Mouse (Mus musculus) G1E (cell line): ENCODE data around the gene Armh2.
"Not testable (repeated sequence)": the region's sequence is repeated elsewhere in the genome, so short reads cannot be mapped to it uniquely, and the experiment has no call there.

Experiments
- CTCF ChIP-seq: IDR thresholded peaks from 2 replicates; pipeline ENCODE4 v1.5.1; 2012; ENCODE audit warnings: low read depth, low read length, inconsistent platforms, mixed read lengths
- POLR2AphosphoS5 ChIP-seq: IDR thresholded peaks from 2 replicates; pipeline ENCODE4 v1.6.1; 2012; ENCODE audit warnings: low read depth, low read length, inconsistent platforms; ENCODE audit not compliant: insufficient replicate concordance
- TAL1 ChIP-seq: conservative IDR thresholded peaks from 2 replicates; pipeline ENCODE4 v1.6.1; 2012; ENCODE audit warnings: low read depth, low read length, inconsistent platforms, mixed read lengths

- TF ChIP-seq CTCF, TAL1, POLR2AphosphoS5: not testable (repeated sequence)
Observed at GRCm38 (mm10) chr13:24767809-24768208, 26.8 kb downstream of the Armh2 start.
